Mouse (Mus musculus): ENCODE measurements around the gene Drd5.

Drd5 gene

GRCm38 (mm10) chr5:38318966-38319786 lies at the start of gene Drd5:
Gene Drd5 (plus strand): TSS chr5:38319367.
- no peak for DNase-seq (ENCODE audit: low spot score)

GRCm38 (mm10) chr5:38270942-38271341 lies 48.2 kb upstream of the Drd5 start:
- no peak for DNase-seq (ENCODE audit: low spot score)

GRCm38 (mm10) chr5:38273831-38274230 lies 45.3 kb upstream of the Drd5 start:
- DNase-seq (ENCODE audit: low spot score): no peak

- no peak for DNase-seq (ENCODE audit: low spot score)
Observed at GRCm38 (mm10) chr5:38275771-38276170, 43.4 kb upstream of the Drd5 start, which contains the start of gene Otop1. Gene Otop1 (plus strand): TSS chr5:38275972.

GRCm38 (mm10) chr5:38276451-38276850 lies 42.7 kb upstream of the Drd5 start:
- no peak for DNase-seq (ENCODE audit: low spot score)

- DNase-seq (ENCODE audit: low spot score): no peak
Observed at GRCm38 (mm10) chr5:38277098-38277866, 41.9 kb upstream of the Drd5 start.

- no peak for DNase-seq (ENCODE audit: low spot score)
Observed at GRCm38 (mm10) chr5:38277936-38278600, 41.1 kb upstream of the Drd5 start.

GRCm38 (mm10) chr5:38280075-38280474 lies 39.1 kb upstream of the Drd5 start:
- no peak for DNase-seq (ENCODE audit: low spot score)

GRCm38 (mm10) chr5:38285724-38286123 lies 33.4 kb upstream of the Drd5 start:
- DNase-seq (ENCODE audit: low spot score): no peak

- DNase-seq (ENCODE audit: low spot score): no peak
Observed at GRCm38 (mm10) chr5:38288476-38288875, 30.7 kb upstream of the Drd5 start.

GRCm38 (mm10) chr5:38301761-38302411 lies 17.3 kb upstream of the Drd5 start:
- no peak for DNase-seq (ENCODE audit: low spot score)

- no peak for DNase-seq (ENCODE audit: low spot score)
Observed at GRCm38 (mm10) chr5:38302651-38303050, 16.5 kb upstream of the Drd5 start.

- no peak for DNase-seq (ENCODE audit: low spot score)
Observed at GRCm38 (mm10) chr5:38305241-38305640, 13.9 kb upstream of the Drd5 start.

- DNase-seq (ENCODE audit: low spot score): peak; percentile 79
Observed at GRCm38 (mm10) chr5:38307255-38308101, 11.7 kb upstream of the Drd5 start.

- DNase-seq (ENCODE audit: low spot score): no peak
Observed at GRCm38 (mm10) chr5:38308873-38309272, 10.3 kb upstream of the Drd5 start.

GRCm38 (mm10) chr5:38309795-38310194 lies 9.4 kb upstream of the Drd5 start:
- DNase-seq (ENCODE audit: low spot score): no peak

GRCm38 (mm10) chr5:38333381-38333780 lies 14.2 kb downstream of the Drd5 start:
- DNase-seq (ENCODE audit: low spot score): no peak

- no peak for DNase-seq (ENCODE audit: low spot score)
Observed at GRCm38 (mm10) chr5:38334582-38334981, 15.4 kb downstream of the Drd5 start.

- no peak for DNase-seq (ENCODE audit: low spot score)
Observed at GRCm38 (mm10) chr5:38343101-38343500, 23.9 kb downstream of the Drd5 start.

- peak; percentile 18 for DNase-seq (ENCODE audit: low spot score)
Observed at GRCm38 (mm10) chr5:38346646-38347432, 27.7 kb downstream of the Drd5 start.
